Mouse (Mus musculus): ENCODE data around the gene Gins1.

DNA sequence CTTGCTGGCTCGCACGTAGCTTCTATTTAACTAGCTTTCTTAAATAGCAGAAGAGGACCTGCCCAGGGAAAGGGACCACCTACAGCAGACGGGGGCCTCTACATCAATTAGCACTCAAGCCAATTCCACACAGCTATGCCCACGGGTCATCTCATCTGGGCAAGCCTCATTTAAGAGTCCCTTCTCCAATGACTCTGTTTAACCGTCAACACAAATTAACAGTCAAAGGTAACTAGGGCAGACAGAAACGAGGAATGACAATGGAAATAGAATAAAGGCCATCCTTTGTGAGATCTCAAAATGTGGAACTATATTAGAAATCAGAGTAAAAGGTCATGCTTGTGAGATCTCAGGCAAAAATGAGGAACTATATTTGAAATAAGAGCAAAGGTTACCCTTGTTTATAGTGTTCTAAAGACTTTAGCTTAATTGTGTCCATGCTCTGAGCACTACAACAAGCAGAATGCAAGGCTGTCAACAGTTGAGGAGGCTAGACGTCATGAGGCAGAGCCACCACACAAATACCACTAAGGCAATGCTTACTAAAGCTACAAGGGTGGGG, 9.4 kb upstream of the Gins1 start:
- TF ChIP-seq CTCF (IDR thresholded peaks at IDR 0.05; ENCODE audit: low read depth, low read length) (no peak), POLR2A (IDR thresholded peaks at IDR 0.05; ENCODE audit: insufficient read depth, low read length) (no peak)
